Mouse (Mus musculus) heart, adult 2 months (tissue): Measurements from ENCODE around the gene Olfr1416.

ENCODE experiments used
- CTCF ChIP-seq: fragments of 200-600 bp; IDR thresholded peaks from 2 replicates; pipeline ENCODE4 v1.8.1; 2022; ENCODE audit warnings: antibody characterized with exemption, mild to moderate bottlenecking, moderate library complexity
- POLR2A ChIP-seq: fragments of 200-500 bp; IDR thresholded peaks from 2 replicates; pipeline ENCODE4 v1.6.1; 2011; ENCODE audit warnings: mild to moderate bottlenecking, low read depth, low read length, control low read depth; ENCODE audit not compliant: insufficient read depth

DNA sequence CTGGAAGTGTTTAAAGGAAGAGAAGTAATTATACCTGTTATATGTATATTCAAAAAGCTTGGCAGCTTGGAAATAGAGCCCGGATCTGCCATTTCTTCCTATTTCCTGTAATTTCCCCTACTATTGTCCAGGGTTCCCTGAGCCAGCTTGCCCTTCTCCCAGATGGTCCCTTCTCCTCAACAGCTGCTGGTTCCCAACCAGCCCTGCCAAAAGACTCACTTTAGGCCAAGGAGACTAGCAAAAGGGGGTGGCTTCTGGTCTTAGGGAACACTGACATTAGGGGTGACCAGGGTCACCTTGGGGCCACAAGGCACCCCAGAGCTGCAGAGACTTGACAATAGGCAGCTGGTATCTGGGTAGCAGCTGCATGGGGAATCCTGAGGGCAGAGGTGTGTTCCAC lies 49.9 kb downstream of the Olfr1416 start:
- TF ChIP-seq POLR2A, result no peak
- TF ChIP-seq CTCF, result no peak
